Mouse (Mus musculus): Measurements from ENCODE around the gene Ppan. TPM values are rescaled to one million over a fixed set of nuclear protein-coding genes. Genes with fewer than 3 reads are reported as not detected.

Ppan gene
- polyA plus RNA-seq (2015; fragmentation: Nextera tagmentation; extraction: Ambion mirVana): 84.2 and 93.7 TPM in 2 replicates

- ATAC-seq (replicated peaks; ENCODE audit: low FRiP score): peak; percentile 96
- peaks cover 11% of the 10 kb centered on the region for H3K4me1 ChIP-seq
- peak within 1 kb of the TSS; percentile 82 for H3K9ac ChIP-seq
- H3K9me3 ChIP-seq (replicated peaks): no peaks in the 10 kb centered on the region
- H3K27ac ChIP-seq: peak within 1 kb of the TSS; percentile 87
- H3K4me3 ChIP-seq (replicated peaks): peak within 1 kb of the TSS; percentile 91
- peaks cover 36% of the 10 kb centered on the region for H3K36me3 ChIP-seq
- no peaks in the 10 kb centered on the region for H3K27me3 ChIP-seq
- under 1% methylated on average over 43 of the region's 43 CpGs for WGBS
- H3K4me2 ChIP-seq: peak within 1 kb of the TSS; percentile 69
Measured at GRCm38 (mm10) chr9:20887704-20888385, at the start of gene Ppan. Gene Ppan (plus strand): TSS chr9:20888175.

GRCm38 (mm10) chr9:20838931-20839330 is 49.0 kb upstream of the Ppan start:
- Histone ChIP-seq H3K4me1 (no peaks in the 10 kb centered on the region), H3K27me3 (0 out of 2 replicates have a peak, but pooled peaks cover 2% of the 10 kb centered on the region), H3K27ac (no peak overlapping the region), H3K36me3 (no peaks in the 10 kb centered on the region), H3K4me3 (replicated peaks) (no peak overlapping the region), H3K4me2 (no peak overlapping the region), H3K9me3 (replicated peaks) (no peaks in the 10 kb centered on the region), H3K9ac (no peak overlapping the region)
- ATAC-seq (replicated peaks; ENCODE audit: low FRiP score): no peak
- 57% methylated on average over 6 of the region's 6 CpGs for WGBS

- 62% methylated on average over 4 of the region's 4 CpGs for WGBS
- Histone ChIP-seq H3K4me3 (replicated peaks) (no peak overlapping the region), H3K4me2 (no peak overlapping the region), H3K27me3 (no peaks in the 10 kb centered on the region), H3K9ac (no peak overlapping the region), H3K4me1 (no peaks in the 10 kb centered on the region), H3K27ac (no peak overlapping the region), H3K9me3 (replicated peaks) (no peaks in the 10 kb centered on the region), H3K36me3 (no peaks in the 10 kb centered on the region)
- no peak for ATAC-seq (replicated peaks; ENCODE audit: low FRiP score)
Measured at GRCm38 (mm10) chr9:20842211-20842610, 45.8 kb upstream of the Ppan start.

GRCm38 (mm10) chr9:20842670-20843069 is 45.3 kb upstream of the Ppan start:
- Histone ChIP-seq H3K4me3 (replicated peaks) (no peak overlapping the region), H3K36me3 (no peaks in the 10 kb centered on the region), H3K9me3 (replicated peaks) (no peaks in the 10 kb centered on the region), H3K27me3 (no peaks in the 10 kb centered on the region), H3K4me2 (no peak overlapping the region), H3K9ac (no peak overlapping the region), H3K4me1 (no peaks in the 10 kb centered on the region), H3K27ac (no peak overlapping the region)
- ATAC-seq (replicated peaks; ENCODE audit: low FRiP score): no peak
- WGBS: 26% methylated on average over 2 of the region's 2 CpGs

GRCm38 (mm10) chr9:20850179-20850578 is 37.8 kb upstream of the Ppan start:
- 93% methylated on average over 2 of the region's 2 CpGs for WGBS
- no peaks in the 10 kb centered on the region for H3K36me3 ChIP-seq
- no peaks in the 10 kb centered on the region for H3K27me3 ChIP-seq
- no peak overlapping the region for H3K27ac ChIP-seq
- H3K4me3 ChIP-seq (replicated peaks): no peak overlapping the region
- H3K4me2 ChIP-seq: no peak overlapping the region
- no peak overlapping the region for H3K9ac ChIP-seq
- H3K9me3 ChIP-seq (replicated peaks): no peaks in the 10 kb centered on the region
- no peak for ATAC-seq (replicated peaks; ENCODE audit: low FRiP score)
- no peaks in the 10 kb centered on the region for H3K4me1 ChIP-seq

- no peak overlapping the region for H3K4me3 ChIP-seq (replicated peaks)
- no peaks in the 10 kb centered on the region for H3K9me3 ChIP-seq (replicated peaks)
- H3K36me3 ChIP-seq: no peaks in the 10 kb centered on the region
- 8% methylated on average over 6 of the region's 6 CpGs for WGBS
- no peak overlapping the region for H3K27ac ChIP-seq
- no peaks in the 10 kb centered on the region for H3K27me3 ChIP-seq
- H3K9ac ChIP-seq: no peak overlapping the region
- ATAC-seq (replicated peaks; ENCODE audit: low FRiP score): no peak
- no peak overlapping the region for H3K4me2 ChIP-seq
- no peaks in the 10 kb centered on the region for H3K4me1 ChIP-seq
Measured at GRCm38 (mm10) chr9:20857131-20857530, 30.8 kb upstream of the Ppan start.

GRCm38 (mm10) chr9:20859926-20860325 is 28.0 kb upstream of the Ppan start:
- ATAC-seq (replicated peaks; ENCODE audit: low FRiP score): no peak
- 43% methylated on average over 6 of the region's 6 CpGs for WGBS
- no peaks in the 10 kb centered on the region for H3K4me1 ChIP-seq
- H3K36me3 ChIP-seq: no peaks in the 10 kb centered on the region
- H3K27ac ChIP-seq: no peak overlapping the region
- no peak overlapping the region for H3K9ac ChIP-seq
- H3K4me3 ChIP-seq (replicated peaks): no peak overlapping the region
- H3K9me3 ChIP-seq (replicated peaks): no peaks in the 10 kb centered on the region
- no peak overlapping the region for H3K4me2 ChIP-seq
- no peaks in the 10 kb centered on the region for H3K27me3 ChIP-seq

- 9% methylated on average over 4 of the region's 4 CpGs for WGBS
- H3K4me2 ChIP-seq: no peak overlapping the region
- 0 out of 2 replicates have a peak, but pooled peaks cover 3% of the 10 kb centered on the region for H3K27me3 ChIP-seq
- H3K27ac ChIP-seq: no peak overlapping the region
- H3K4me1 ChIP-seq: no peaks in the 10 kb centered on the region
- no peaks in the 10 kb centered on the region for H3K36me3 ChIP-seq
- no peaks in the 10 kb centered on the region for H3K9me3 ChIP-seq (replicated peaks)
- ATAC-seq (replicated peaks; ENCODE audit: low FRiP score): no peak
- no peak overlapping the region for H3K4me3 ChIP-seq (replicated peaks)
- H3K9ac ChIP-seq: no peak overlapping the region
Measured at GRCm38 (mm10) chr9:20861821-20862220, 26.2 kb upstream of the Ppan start.

- no peak overlapping the region for H3K9ac ChIP-seq
- H3K4me2 ChIP-seq: no peak overlapping the region
- ATAC-seq (replicated peaks; ENCODE audit: low FRiP score): no peak
- H3K27me3 ChIP-seq: peaks cover 7% of the 10 kb centered on the region
- H3K4me3 ChIP-seq (replicated peaks): no peak overlapping the region
- 43% methylated on average over 4 of the region's 4 CpGs for WGBS
- H3K36me3 ChIP-seq: no peaks in the 10 kb centered on the region
- H3K4me1 ChIP-seq: no peaks in the 10 kb centered on the region
- no peaks in the 10 kb centered on the region for H3K9me3 ChIP-seq (replicated peaks)
- H3K27ac ChIP-seq: no peak overlapping the region
Measured at GRCm38 (mm10) chr9:20862225-20862624, 25.8 kb upstream of the Ppan start.

GRCm38 (mm10) chr9:20866879-20867278 is 21.1 kb upstream of the Ppan start:
- Histone ChIP-seq H3K36me3 (no peaks in the 10 kb centered on the region), H3K4me1 (peaks cover 12% of the 10 kb centered on the region), H3K4me3 (replicated peaks) (no peak overlapping the region), H3K9me3 (replicated peaks) (no peaks in the 10 kb centered on the region), H3K4me2 (no peak overlapping the region), H3K9ac (no peak overlapping the region), H3K27me3 (peaks cover 38% of the 10 kb centered on the region), H3K27ac (no peak overlapping the region)
- WGBS: 56% methylated on average over 3 of the region's 3 CpGs
- ATAC-seq (replicated peaks; ENCODE audit: low FRiP score): no peak

GRCm38 (mm10) chr9:20868448-20869001 is 19.4 kb upstream of the Ppan start, which contains the start of gene A230050P20Rik:
Gene A230050P20Rik (plus strand): TSS chr9:20868642.
- Histone ChIP-seq H3K27me3 (peaks cover 38% of the 10 kb centered on the region), H3K9ac (peak within 1 kb of the TSS; percentile 53), H3K36me3 (no peaks in the 10 kb centered on the region), H3K4me1 (peaks cover 12% of the 10 kb centered on the region), H3K4me2 (peak within 1 kb of the TSS; percentile 84), H3K27ac (no peak within 1 kb of the TSS), H3K4me3 (replicated peaks) (peak within 1 kb of the TSS; percentile 62), H3K9me3 (replicated peaks) (no peaks in the 10 kb centered on the region)
- 7% methylated on average over 53 of the region's 53 CpGs for WGBS
- peak; percentile 55 for ATAC-seq (replicated peaks; ENCODE audit: low FRiP score)

- peak overlapping the region; percentile 53 for H3K9ac ChIP-seq
- H3K27me3 ChIP-seq: peaks cover 38% of the 10 kb centered on the region
- no peaks in the 10 kb centered on the region for H3K36me3 ChIP-seq
- peak overlapping the region; percentile 84 for H3K4me2 ChIP-seq
- H3K4me1 ChIP-seq: peaks cover 12% of the 10 kb centered on the region
- no peak overlapping the region for H3K27ac ChIP-seq
- peak; percentile 30; the same call in 1 of the 2 replicates for ATAC-seq (replicated peaks; ENCODE audit: low FRiP score)
- WGBS: 3% methylated on average over 19 of the region's 19 CpGs
- H3K9me3 ChIP-seq (replicated peaks): no peaks in the 10 kb centered on the region
- H3K4me3 ChIP-seq (replicated peaks): peak overlapping the region; percentile 62
Measured at GRCm38 (mm10) chr9:20869246-20869645, 18.7 kb upstream of the Ppan start.
